Mouse (Mus musculus) ES-E14 (cell line): ENCODE results near the gene Timm13.

Experiments
- CHD2 ChIP-seq: IDR thresholded peaks from 2 replicates; pipeline ENCODE4 v1.6.1; 2014; ENCODE audit warnings: mild to moderate bottlenecking, low read depth, low read length, inconsistent platforms
- HCFC1 ChIP-seq: IDR thresholded peaks from 2 replicates; pipeline ENCODE4 v1.6.1; 2012; ENCODE audit warnings: low read length, inconsistent platforms, borderline replicate concordance; ENCODE audit not compliant: insufficient read depth
- ZC3H11A ChIP-seq: IDR thresholded peaks from 2 replicates; pipeline ENCODE4 v1.6.1; 2012; ENCODE audit warnings: low read depth, mild to moderate bottlenecking, inconsistent platforms, low read length, borderline replicate concordance

DNA sequence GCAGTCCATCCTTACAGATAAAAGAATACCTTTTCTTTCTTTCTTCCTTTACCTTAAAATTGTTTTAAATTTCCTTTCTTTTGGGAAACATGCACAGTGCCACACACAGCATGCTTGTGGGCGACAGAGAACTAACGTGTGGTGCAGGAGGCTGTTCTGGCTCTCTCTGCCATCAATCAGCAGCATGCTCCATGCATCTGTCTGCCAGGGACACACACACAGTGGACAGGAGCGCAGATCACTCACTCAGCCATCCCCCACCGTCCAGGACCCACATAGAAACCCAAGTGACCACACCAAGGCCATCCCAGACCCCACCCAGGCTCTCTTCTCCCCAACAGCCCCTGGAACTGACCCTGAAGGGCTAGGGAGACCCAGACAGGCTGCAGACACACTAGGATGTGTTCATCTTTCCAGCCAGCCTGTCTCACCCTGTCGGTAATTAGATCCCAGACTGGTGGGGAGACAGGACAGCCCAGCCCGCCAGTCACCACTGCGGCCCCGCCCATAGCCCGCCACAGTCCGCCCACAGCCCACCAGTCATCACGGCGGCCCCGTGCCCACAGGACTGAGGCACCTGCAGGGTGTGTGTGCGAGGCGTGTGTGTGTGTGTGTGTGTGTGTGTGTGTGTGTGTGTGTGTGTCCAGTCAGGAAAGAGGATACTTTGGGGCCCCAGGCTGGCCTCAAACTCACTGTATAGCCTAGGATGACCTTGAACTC, 38.2 kb upstream of the Timm13 start:
- TF ChIP-seq CHD2 = no peak
- TF ChIP-seq HCFC1 = no peak
- no peak for TF ChIP-seq ZC3H11A
